Mouse (Mus musculus) bone marrow, adult 2 months (tissue): ENCODE measurements around the gene Dhx9.

ENCODE experiments used
- CTCF ChIP-seq: fragments of 200-500 bp; IDR thresholded peaks from 2 replicates; pipeline ENCODE4 v1.5.1; 2011; ENCODE audit warnings: low read length, control low read depth; ENCODE audit not compliant: control insufficient read depth, insufficient read depth
- POLR2A ChIP-seq: fragments of 200-500 bp; IDR thresholded peaks from 2 replicates; pipeline ENCODE4 v1.6.1; 2011; ENCODE audit warnings: low read depth, mild to moderate bottlenecking, control low read depth, low read length, borderline replicate concordance; ENCODE audit not compliant: control insufficient read depth

DNA sequence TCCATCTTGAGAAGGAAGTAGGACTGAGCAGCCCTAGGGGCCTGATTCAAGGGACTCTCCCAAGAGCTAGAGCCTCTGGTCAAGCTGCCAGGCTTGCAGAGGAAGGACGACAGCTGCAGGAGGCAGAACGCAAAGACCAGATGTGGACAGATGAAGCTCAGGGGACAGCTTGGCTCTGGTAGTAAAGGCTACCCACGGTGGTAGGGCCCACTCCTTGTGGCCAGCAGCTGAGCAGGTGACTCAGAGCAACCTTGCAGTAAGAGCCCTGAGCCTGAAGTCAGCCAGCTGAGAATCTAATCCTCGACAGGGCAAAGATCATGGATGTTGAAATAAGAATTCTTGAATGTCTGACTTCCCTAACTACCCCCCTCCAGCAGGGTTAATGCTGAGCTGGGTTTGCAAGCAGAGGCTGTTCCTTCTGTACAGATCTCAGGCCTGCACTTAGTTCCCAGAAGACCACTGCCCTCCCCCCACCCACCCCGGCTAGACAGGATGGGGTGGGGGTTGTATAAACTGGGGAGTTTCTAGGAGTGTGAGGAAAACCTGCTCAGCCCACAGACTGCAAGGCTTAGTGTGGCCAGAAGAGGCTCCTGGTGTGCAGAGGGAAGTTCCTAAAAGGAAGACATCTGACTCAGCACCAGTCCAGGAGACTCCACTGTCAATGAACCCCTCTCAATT is 14.3 kb upstream of the Dhx9 start:
- no peak for TF ChIP-seq CTCF
- TF ChIP-seq POLR2A, result no peak
